Mouse (Mus musculus): Measurements from ENCODE around the gene Msh5.
A peak's percentile ranks its signal among the peaks of the same experiment; 100 is the strongest.
"Not testable (repeated sequence)": the region's sequence is repeated elsewhere in the genome, so short reads cannot be mapped to it uniquely, and the experiment has no call there.

Msh5 gene

DNA sequence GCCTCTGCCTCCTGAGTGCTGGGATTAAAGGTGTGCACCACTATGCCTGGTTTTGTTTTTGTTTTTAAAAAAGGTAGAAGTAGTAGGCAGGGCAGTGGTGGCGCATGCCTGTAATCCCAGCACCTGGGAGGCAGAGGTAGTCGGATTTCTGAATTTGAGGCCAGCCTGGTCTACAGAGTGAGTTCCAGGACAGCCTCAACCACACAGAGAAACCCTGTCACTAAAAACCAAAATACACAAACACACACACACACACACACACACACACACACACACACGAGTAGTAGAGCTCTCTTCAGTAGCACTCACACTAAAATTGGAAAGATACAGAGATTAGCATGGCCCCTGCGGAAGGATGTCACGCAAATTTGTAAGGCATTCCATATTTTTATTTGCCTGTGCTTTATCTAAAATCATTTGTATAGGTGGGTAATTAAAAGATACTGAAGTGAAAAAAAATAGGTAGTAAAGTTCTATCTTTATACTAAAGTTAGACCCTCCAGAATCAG lies 2.4 kb upstream of the Msh5 start:
- no peak for DNase-seq (ENCODE audit: low spot score)

DNA sequence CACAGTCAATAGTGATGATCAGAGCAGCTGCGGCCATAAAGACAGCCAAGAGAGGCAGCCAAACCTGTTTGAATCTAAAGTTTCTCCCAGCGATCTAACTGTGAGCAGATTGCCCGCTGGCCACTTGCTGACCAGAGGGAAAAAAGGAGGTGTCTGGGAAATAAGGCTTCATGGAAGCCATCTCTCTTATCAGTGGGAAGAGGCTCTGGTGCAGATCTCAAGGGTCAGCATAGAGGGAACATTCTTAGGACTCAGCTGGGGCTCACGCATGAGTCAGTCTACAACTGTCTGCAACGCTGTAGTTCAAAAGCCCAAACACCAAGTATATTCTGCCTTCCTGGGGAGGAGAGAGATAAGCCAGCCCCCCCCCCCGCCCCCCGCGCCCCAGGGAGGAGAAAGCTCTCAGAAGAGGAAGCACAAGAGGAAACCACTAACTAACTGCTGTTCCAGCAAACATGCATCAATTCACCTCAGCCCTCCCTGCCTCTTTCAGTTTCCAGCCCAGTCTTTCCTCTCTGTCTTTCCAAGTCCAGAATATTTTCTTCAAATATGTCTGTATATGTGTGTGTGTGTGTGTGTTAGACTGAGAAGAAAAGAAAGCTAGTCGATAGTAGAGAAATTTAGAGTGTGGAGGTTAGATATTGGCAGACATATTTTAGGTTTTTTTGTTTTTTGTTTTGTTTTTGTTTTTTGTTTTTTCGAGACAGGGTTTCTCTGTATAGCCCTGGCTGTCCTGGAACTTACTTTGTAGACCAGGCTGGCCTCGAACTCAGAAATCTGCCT lies 1.8 kb upstream of the Msh5 start:
- peak; percentile 26 for DNase-seq (ENCODE audit: low spot score)

DNA sequence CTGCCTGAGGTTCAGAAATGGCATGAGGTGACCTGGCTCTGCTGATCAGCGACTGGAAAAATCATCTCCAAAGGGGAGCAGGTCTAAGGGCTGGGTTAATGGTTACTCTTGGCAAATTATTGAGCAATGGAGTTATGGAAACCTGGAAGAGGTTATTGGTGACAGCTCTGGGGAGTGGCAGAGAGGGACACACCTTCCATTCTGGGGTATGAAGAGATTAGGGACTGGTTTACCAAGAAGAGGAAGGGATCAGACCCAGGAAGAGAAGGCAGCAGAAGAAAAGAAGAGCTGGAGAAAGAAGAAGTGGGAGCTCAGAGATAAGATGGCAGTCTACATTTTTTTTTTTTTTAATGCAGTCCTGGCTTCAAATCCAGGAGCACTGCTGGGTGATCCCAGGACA lies 1.1 kb upstream of the Msh5 start:
- no peak for DNase-seq (ENCODE audit: low spot score)

DNA sequence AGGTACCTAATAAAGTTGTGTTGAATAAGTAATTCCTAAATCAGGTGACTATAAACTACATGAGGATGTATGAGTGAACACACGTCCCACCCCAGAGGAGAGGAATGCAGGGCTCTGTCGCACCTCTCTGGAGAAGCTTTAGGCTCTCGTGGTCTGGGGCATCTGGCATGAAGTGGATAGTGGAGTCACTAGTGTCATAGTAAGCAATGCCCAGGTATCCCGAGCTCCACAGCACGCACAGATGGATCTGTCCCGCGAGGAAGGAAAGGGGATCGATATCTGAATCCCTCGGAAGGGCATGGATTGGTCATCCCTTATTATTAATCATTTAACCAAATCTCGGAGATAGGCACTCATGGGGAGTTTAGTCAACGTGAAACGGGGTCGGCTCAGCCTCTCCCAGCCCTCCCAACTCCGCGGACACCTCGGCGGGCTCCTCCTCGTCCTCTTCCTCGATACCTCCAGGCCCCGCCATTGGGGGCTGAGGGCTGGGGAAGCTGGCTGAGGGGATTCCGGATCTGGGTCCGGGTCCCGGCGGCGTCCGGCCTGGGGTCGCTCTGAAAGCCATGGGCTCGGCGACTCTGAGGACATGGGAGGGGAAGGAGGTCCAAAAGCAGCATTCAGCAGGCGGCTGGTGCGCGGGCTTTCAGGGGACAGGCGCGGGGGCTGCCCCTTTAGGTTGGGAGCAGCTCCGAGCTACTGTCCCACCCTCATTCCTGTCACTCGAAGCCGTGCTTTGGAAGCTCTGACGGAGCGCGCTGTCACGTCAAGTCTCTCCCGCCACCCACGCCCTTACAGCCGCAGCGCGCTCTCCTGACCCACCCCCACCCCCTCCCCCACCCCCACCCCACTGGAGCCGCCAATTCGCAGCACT lies 501 bp downstream of the Msh5 start:
- no peak for DNase-seq (ENCODE audit: low spot score)

DNA sequence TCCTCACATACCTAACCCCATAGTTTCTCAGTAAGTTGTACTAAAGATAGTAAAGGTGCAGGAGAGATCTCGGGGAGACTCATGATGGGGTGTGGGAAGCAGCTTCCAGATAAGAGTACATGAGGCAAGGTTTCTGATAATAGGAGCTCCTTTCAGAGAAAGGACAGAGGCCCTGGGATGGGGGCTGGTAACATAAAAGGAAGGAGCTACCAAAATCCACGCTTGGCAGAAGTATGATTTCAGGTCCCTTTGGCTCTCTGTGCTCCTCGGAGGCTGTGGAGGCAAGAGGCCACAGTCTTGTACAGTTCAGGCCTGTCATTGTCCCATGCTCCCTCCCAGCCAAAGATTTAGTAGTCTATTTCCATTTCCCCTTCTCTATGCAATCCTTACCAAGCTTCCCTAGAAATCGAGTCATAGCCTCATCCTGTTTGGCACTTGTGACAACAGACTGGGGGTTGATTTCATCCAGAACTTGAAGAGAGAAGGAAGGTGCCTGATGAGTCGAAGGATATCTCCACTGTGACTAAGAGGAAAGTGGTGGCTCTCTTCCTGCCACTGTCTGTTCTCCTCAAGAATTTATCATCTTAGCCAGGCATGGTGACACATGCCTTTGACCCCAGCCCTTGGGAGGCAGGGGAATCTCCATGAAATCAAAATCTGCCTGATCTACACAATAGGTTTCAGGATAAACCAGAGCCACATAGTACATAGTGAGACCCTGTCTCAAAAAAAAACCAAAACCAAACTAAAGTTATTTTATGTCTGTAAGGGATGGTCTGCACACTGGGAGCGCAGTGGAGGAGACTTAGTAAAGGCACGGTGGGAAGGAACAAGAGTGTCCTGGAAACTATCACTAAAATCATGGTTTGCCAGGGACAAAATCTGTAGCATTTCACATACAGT lies 1.4 kb downstream of the Msh5 start:
- DNase-seq (ENCODE audit: low spot score): no peak

DNA sequence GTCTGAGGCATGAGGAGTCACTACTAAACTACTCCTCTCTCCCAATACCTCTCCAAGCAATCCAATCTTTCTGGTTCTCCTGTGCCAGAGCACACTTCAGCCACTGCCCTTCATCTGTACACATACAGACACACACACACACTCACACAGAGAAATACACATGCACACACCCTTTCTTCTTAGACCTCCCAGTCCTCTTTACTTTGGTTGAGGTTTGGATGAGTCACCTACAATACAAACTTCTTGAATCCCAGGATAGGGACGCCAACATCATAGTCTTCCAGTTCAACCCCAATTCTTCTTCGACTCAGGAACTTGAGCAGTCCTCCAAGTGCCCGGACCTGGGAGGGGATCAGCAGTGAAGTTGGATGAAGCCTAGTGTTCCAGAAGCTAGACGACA lies 2.8 kb downstream of the Msh5 start:
- no peak for DNase-seq (ENCODE audit: low spot score)

DNA sequence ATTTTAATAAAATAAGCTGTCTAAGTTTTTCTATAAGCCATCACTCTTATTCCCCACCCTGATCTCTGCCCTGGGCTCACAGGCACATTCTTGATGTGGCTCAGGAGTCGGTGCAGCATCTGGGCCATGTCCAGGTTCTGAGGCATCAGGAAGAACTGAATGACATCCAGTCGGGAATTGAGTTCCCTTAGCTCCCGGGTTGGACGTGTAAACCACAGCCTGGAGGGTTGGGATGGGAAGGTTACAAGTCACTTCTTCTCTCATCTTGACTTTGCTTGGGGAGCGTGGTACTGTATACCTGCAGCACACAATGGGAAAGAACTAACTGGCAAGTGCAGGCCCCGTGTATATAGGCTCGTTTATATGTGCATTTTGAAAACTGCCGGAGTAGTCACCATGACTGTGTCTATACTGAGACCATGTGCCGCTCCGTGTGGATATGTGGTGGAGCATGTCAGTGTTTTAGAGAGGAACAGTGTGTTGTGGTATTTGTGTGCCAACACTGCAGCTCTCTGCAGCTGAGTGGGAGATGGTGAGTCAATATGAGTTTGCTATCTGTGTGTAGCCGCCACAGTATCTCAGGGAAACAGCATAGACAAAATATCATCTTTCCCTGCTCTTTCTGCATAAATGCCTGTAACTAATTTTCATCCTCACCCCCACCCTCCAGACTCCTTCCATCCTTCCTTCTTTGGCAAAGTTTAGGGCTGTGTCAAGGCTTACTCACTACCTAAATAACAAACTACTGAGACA lies 7.2 kb downstream of the Msh5 start:
- no peak for DNase-seq (ENCODE audit: low spot score)

DNA sequence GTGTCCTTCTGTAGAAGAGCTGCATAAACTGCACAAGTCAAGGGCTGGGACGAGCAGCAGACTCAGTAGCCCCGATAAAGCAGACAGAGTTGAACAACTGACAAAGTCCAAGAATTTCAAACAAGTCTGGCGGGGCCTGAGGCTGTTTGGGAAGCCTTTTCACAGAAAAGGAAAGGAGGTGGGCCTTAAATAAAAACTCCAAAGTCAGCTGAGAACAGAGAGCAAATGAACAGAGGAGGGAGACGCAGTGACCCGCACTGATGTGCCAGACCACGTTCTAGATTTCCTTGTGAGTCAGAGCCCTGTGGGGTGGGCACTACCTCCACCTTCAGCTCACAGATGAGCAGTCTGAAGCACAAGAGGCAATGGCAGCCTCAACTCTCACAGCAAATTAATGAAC lies 11.6 kb downstream of the Msh5 start:
- no peak for DNase-seq (ENCODE audit: low spot score)

DNA sequence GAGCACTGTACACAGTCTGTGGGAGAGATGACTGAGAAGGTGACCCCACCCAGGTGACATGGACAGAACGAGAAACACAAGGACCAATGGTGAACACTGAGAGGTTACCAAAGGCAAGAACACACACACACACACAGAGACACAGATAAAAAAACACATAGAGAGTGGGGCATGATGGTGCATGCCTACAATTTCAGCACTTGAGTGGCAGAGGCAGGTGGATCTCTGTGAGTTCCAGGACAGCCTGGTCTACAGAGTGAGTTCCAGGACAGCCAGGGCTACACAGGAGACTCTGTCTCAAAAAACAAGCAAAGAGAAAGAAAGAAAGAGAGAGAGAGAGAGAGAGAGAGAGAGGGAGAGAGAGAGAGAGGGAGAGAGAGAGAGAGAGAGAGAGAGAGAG lies 12.8 kb downstream of the Msh5 start:
- not testable (repeated sequence) for DNase-seq (ENCODE audit: low spot score)

DNA sequence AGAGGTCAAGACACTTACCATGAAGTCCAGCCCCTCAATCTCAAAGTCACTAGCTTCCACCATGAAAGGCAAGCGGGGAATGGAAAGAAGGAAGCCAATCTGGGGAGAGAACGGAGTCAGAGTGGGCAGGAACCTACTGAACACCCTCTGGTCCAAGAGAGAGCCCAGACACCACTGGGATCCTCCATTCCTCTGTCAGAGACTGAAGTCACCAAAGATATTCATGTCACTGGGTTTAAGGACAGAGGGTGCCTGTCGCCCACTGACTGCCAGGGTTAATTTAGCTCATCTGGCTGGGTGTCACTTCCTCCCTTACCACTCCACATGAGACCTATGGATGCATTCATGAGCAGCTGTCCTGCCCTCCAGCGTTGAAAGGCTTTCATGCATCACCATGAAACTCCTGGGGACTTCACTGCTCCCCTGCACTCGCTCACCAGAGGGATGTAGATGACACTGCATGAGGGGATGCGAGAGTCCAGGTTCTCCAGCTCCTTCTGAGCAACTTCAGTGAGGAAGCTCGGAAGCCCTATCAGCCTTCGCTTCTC lies 14.1 kb downstream of the Msh5 start:
- DNase-seq (ENCODE audit: low spot score): no peak

DNA sequence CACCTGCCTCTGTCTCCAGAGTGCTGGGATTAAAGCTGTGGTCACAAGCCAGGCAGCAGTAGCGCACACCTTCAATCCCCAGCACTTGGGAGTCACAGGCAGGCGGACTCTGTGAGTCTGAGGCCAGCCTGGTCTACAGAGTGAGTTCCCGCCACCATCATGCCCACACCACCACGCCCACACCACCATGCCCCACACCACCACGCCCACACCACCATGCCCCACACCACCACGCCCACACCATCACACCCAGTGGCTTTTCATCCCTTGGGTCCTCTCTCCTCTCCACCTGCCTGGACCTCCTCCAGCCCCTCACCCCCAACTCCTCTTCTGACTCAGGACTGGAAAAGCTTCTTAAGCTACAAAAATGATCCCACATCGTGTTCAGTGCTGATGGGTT lies 14.7 kb downstream of the Msh5 start:
- DNase-seq (ENCODE audit: low spot score): no peak

DNA sequence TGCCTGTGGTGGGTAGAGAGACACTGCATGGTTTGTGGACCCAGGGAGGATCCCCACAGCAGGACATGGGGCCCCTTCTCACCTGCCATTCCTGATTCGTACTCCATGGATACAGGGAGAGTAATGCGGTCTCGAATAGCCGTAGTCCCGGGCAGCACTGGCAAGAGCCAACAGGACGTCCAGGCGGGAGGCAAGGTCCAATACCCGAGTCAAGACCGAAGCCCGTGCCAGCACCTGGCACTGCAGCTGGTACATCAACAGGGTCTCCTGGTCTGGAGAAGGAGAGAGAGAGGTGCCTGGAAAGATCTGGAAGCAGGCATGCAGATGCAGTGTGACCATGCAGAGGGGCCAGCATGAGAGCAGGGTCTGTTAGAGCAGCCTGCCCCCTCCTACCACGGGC lies 15.3 kb downstream of the Msh5 start:
- DNase-seq (ENCODE audit: low spot score): no peak

DNA sequence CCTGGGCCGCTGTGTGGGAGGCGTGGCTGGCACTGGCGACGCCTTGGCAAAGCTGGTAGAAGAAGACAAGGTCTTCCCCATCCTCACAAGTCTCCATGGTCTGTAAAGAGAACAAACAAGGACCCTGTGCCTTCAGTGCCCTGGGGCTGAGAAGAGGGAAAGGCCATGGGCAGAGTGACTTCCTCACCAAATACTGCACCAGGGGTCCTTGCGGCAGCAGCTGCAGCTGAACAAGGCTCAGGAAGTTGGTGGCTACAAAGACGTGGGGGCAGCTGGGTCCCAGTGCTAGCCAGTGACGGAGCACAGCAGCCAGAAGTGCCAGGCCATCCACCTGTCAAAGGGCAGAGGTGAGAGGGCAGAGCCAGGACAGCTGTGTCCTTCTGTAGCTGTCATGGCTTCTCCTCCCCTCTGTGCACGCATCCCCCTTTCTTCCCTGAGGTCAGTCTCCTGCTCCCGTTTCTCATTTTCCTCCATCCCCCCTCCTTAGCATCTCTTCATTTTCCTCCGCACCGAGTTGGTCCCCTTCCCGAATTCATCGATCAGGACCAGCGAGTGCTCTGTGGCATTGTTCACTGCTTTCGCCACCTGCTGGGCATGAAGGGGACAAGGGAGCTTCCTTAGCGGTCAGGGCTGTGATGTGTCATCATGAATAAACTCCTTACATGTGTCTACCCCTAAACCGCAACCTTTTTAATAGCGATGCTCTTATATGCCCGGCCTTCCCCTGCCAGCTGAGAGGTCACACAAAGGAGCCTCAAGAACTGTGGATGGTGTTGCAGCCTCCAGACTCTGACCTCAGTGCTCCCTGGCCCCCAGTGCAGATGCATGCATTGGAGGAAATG lies 16.6 kb downstream of the Msh5 start:
- no peak for DNase-seq (ENCODE audit: low spot score)

DNA sequence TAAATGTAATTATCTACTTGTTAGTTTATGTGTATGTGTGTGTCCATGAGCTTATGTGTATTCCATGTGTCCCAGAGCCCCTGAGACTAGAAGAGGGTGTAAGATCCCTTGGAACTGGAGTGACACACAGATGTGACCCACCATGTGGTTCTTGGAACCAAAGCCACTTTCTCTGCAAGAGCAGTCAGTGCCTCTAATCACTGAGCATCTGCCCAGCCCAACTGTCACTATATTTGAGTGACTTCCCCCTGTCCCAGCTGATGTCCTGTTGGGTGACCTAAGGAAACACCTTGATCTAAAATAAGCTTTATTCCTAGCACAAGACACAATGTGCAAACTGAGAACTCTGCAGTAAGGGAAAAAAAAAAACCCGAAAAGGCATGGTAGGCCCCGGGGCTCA lies 18.2 kb downstream of the Msh5 start:
- DNase-seq (ENCODE audit: low spot score): no peak

DNA sequence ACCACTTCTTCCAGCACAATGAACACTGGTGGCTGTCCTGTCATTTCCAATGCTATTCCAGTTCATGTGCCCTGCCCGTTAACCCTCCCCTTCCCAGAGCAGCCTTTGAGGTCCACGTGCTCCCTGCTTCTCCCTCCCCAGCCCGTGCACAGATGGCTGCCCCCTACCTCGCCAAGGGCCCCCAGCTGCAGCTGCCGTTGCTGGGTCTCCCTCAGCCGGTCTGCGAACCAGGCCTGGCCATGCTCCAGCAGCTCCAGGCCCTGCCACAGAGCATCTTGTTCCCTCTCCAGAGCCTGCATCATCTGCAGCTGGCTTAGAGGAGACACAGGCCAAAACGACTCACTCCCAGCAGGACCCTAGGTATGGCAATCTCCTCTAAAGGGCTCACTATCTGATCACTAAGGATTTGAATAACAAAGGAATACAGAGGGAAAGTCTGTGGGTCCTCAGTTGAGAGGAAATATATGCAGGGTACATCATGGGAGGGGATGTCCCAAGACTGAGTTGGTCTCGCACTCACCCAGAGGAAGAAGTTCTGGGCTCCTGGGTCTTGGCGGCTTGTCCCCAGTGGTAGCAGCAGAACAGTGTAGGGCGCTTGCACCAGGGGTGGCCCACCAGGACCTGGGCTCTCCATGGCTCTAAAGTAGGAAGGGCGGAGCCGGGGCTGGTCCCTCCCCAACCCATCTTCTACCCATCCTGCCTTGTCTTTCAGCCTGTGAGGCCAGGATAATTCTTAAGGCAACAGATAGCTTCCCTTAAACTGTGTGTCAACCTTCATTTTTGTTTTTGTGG lies 19.1 kb downstream of the Msh5 start, which contains the start of gene Sapcd1:
TSS of gene Sapcd1 (minus strand) at position 740 of the 792 bp plus-strand sequence.
- no peak for DNase-seq (ENCODE audit: low spot score)

DNA sequence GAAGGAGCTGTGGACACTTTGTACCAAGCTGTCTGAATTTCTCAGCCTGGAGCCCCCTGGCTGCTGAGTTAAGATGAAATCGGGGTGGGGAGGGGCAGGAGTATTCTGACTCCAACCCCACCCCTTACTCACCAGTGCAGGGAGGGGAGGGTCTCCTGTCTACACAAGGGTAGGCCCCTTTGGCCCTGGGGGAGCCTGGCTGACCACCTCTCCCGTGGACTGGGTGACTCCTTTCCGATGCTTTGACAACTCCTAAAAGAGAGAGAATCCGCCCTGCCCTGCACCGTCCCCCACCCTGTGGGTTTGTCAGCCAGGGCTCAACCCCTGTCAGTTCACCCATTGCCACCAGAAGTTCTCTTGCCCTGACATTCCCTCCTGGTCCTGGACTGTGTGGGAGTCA lies 20.3 kb downstream of the Msh5 start:
- no peak for DNase-seq (ENCODE audit: low spot score)

DNA sequence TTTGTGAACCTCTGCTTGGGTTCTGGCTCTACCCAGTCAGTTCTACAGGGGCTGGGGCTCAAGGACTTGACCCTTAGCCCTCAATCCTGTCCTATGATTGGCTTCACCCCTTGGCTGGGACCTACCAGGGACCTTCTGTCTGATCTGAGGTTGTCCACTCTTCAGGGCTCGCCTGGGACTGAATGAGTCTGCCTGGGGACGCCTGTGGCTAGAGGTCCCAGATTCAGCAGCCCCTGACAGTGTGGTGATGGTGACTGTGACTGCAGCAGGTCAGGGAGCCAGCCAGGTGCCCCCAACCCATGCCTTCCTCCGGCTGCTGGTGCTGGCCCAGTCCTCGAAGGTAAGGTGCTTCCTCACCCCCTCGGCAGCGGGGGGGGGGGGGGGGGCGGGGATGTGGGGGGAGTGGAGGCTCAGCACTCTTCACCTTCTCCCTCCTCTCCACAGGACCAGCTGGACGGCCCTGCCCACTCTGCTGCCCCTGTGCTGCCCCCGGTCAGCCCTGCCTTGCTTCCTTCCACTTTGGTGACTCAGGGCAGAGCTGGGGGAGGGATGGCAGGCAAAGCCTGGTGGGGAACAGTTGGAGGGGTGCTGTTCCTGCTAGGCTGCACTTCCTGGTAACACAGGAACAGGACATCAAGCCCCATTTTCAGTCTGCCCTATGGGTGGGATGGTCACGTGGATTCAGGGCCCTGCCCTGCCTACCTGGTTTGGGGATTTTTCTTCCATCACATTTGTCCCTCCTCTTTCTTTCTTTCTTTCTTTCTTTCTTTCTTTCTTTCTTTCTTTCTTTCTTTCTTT lies 21.7 kb downstream of the Msh5 start:
- no peak for DNase-seq (ENCODE audit: low spot score)

DNA sequence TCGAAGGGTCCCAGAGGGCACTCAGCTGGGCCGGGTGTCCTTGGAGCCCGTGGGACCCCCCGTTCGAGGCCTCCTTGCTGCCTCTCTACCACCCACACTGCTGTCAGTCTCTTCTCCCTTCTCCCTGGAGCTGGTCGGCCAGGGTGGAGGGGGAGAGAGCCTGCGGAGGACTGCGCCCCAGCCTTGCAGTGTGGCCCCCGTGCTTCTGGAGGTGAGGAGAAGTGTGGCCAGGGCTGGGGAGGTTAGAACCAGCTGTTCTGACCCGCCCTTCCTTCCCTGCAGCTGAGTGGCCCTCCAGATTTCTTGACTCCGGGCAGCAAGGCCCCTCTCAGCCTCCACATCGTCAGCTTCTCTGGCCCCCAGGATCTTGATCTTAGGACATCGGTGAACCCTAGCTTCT lies 22.3 kb downstream of the Msh5 start:
- no peak for DNase-seq (ENCODE audit: low spot score)
